Mouse (Mus musculus) olfactory bulb, adult 2 months (tissue): Measurements from ENCODE around the gene Ccdc88c.

Experiments used
- CTCF ChIP-seq: fragments of 200-500 bp; IDR thresholded peaks from 2 replicates; pipeline ENCODE4 v1.5.1; 2012; ENCODE audit warnings: low read depth, mild to moderate bottlenecking, low read length, moderate library complexity; ENCODE audit not compliant: insufficient read depth
- POLR2A ChIP-seq: fragments of 200-500 bp; IDR thresholded peaks from 2 replicates; pipeline ENCODE4 v1.6.1; 2012; ENCODE audit warnings: mild to moderate bottlenecking, low read depth, low read length, moderate library complexity; ENCODE audit not compliant: insufficient read depth

- no peak for TF ChIP-seq CTCF
- no peak for TF ChIP-seq POLR2A
These were observed 10.9 kb downstream of the Ccdc88c start for GRCm38 (mm10) chr12:101017971-101018371.
